Mouse (Mus musculus) CH12.LX (cell line): Measurements from ENCODE around the gene Agpat2. TPM values are rescaled to one million over a fixed set of nuclear protein-coding genes. Genes with fewer than 3 reads are reported as not detected.
A peak's percentile ranks its signal among the peaks of the same experiment; 100 is the strongest.

Experiments used
- DNase-seq: peaks from one replicate; pipeline ENCODE4 v3.0.0-alpha.2; 2013; ENCODE audit errors: extremely low read depth
- H3K27ac ChIP-seq: 2 replicates; pipeline ENCODE4 v1.5.1; 2012; ENCODE audit warnings: low read depth, mild to moderate bottlenecking, control low read depth, moderate library complexity; ENCODE audit not compliant: insufficient read depth
- H3K27me3 ChIP-seq: replicated peaks from 2 replicates; pipeline ENCODE3; 2012; ENCODE audit warnings: inconsistent platforms
- H3K36me3 ChIP-seq, 2 experiments: replicated peaks in 1 of 2; 2 replicates each; pipeline versions ENCODE3 to v1.6.1; 2012; ENCODE audit warnings: inconsistent platforms in 1 of 2, low read length in 1 of 2, mild to moderate bottlenecking in 1 of 2, mixed read lengths in 1 of 2, moderate library complexity in 1 of 2; ENCODE audit not compliant: control insufficient read depth in 1 of 2, insufficient read depth in 1 of 2
- H3K4me1 ChIP-seq, 2 experiments: 2 replicates each; pipeline ENCODE4 v1.6.1; 2012; ENCODE audit warnings: inconsistent platforms in 1 of 2, moderate library complexity in 1 of 2; ENCODE audit not compliant: insufficient read depth in 2 of 2, control insufficient read depth in 1 of 2
- H3K4me2 ChIP-seq: 2 replicates; pipeline ENCODE4 v1.6.1; 2012; ENCODE audit warnings: low read depth, mild to moderate bottlenecking, control low read depth; ENCODE audit not compliant: poor library complexity, insufficient read depth, severe bottlenecking
- H3K4me3 ChIP-seq, 3 experiments: fragments of 150-350 bp in 1 of 3; sonication (generic) in 1 of 3; replicated peaks in 1 of 3; 2 replicates each; pipeline versions ENCODE3 to v1.5.1; 2011 to 2012; ENCODE audit warnings: low read depth in 2 of 3, low read length in 2 of 3, mild to moderate bottlenecking in 2 of 3, moderate library complexity in 2 of 3, control low read depth in 1 of 3, improper control_type of control experiment in 1 of 3, inconsistent platforms in 1 of 3, mixed read lengths in 1 of 3; ENCODE audit not compliant: poor library complexity in 1 of 3
- H3K79me2 ChIP-seq: replicated peaks from 2 replicates; pipeline ENCODE4 v1.6.1; 2012; ENCODE audit warnings: mild to moderate bottlenecking, moderate library complexity; ENCODE audit not compliant: control insufficient read depth, poor library complexity, insufficient read depth, severe bottlenecking; ENCODE audit errors: extremely low read depth
- H3K9ac ChIP-seq: 2 replicates; pipeline ENCODE4 v1.6.1; 2012; ENCODE audit warnings: low read depth, mild to moderate bottlenecking, control low read depth, moderate library complexity; ENCODE audit not compliant: insufficient read depth
- H3K9me3 ChIP-seq: replicated peaks from 2 replicates; pipeline ENCODE3; 2012; ENCODE audit warnings: low read length, inconsistent platforms, mixed read lengths
- CTCF ChIP-seq, 2 experiments: IDR thresholded peaks in 1 of 2; conservative IDR thresholded peaks in 1 of 2; 2 replicates each; pipeline ENCODE4 v1.5.1; 2011 to 2012; ENCODE audit warnings: low read depth in 2 of 2, low read length in 2 of 2, improper control_type of control experiment in 1 of 2, inconsistent platforms in 1 of 2, mild to moderate bottlenecking in 1 of 2, moderate library complexity in 1 of 2
- EP300 ChIP-seq: IDR thresholded peaks from 2 replicates; pipeline ENCODE4 v1.6.1; 2011; ENCODE audit warnings: low read length, improper control_type of control experiment
- ETS1 ChIP-seq: conservative IDR thresholded peaks from 2 replicates; pipeline ENCODE4 v1.6.1; 2012; ENCODE audit warnings: low read depth, mild to moderate bottlenecking, inconsistent platforms, low read length, improper control_type of control experiment, moderate library complexity
- GABPA ChIP-seq: IDR thresholded peaks from 2 replicates; pipeline ENCODE4 v1.6.1; 2012; ENCODE audit warnings: low read depth, low read length, improper control_type of control experiment, inconsistent platforms; ENCODE audit not compliant: insufficient replicate concordance
- JUN ChIP-seq: IDR thresholded peaks from 2 replicates; pipeline ENCODE4 v1.6.1; 2011; ENCODE audit warnings: low read depth, mild to moderate bottlenecking, low read length, improper control_type of control experiment, moderate library complexity; ENCODE audit not compliant: insufficient read depth
- MAX ChIP-seq: IDR thresholded peaks from 2 replicates; pipeline ENCODE4 v1.6.1; 2011; ENCODE audit warnings: low read length, improper control_type of control experiment
- MXI1 ChIP-seq: IDR thresholded peaks from 2 replicates; pipeline ENCODE4 v1.6.1; 2011; ENCODE audit warnings: mild to moderate bottlenecking, low read depth, low read length, improper control_type of control experiment
- MYC ChIP-seq: IDR thresholded peaks from 2 replicates; pipeline ENCODE4 v1.6.1; 2011; ENCODE audit warnings: low read depth, mild to moderate bottlenecking, improper control_type of control experiment, low read length
- NELFE ChIP-seq: IDR thresholded peaks from 2 replicates; pipeline ENCODE4 v1.6.1; 2011; ENCODE audit warnings: low read depth, low read length, improper control_type of control experiment
- PAX5 ChIP-seq: IDR thresholded peaks from 2 replicates; pipeline ENCODE4 v1.6.1; 2012; ENCODE audit warnings: low read length, inconsistent platforms, mixed read lengths
- POLR2A ChIP-seq: IDR thresholded peaks from 2 replicates; pipeline ENCODE4 v1.6.1; 2011; ENCODE audit warnings: low read depth, mild to moderate bottlenecking, improper control_type of control experiment, low read length
- POLR2AphosphoS2 ChIP-seq: IDR thresholded peaks from 2 replicates; pipeline ENCODE4 v1.6.1; 2011; ENCODE audit warnings: low read depth, low read length, improper control_type of control experiment
- RAD21 ChIP-seq: IDR thresholded peaks from 2 replicates; pipeline ENCODE4 v1.6.1; 2011; ENCODE audit warnings: low read depth, mild to moderate bottlenecking, low read length, improper control_type of control experiment, moderate library complexity
- RCOR1 ChIP-seq: conservative IDR thresholded peaks from 2 replicates; pipeline ENCODE4 v1.6.1; 2012; ENCODE audit warnings: low read depth, mild to moderate bottlenecking, inconsistent platforms, low read length, improper control_type of control experiment
- SMC3 ChIP-seq: IDR thresholded peaks from 2 replicates; pipeline ENCODE4 v1.6.1; 2011; ENCODE audit warnings: low read depth, low read length, improper control_type of control experiment
- TBP ChIP-seq: conservative IDR thresholded peaks from 2 replicates; pipeline ENCODE4 v1.6.1; 2011; ENCODE audit warnings: low read depth, low read length, improper control_type of control experiment
- TCF12 ChIP-seq: IDR thresholded peaks from 2 replicates; pipeline ENCODE4 v1.6.1; 2014; ENCODE audit warnings: low read depth, mild to moderate bottlenecking, inconsistent platforms, low read length, improper control_type of control experiment
- USF1 ChIP-seq: IDR thresholded peaks from 2 replicates; pipeline ENCODE4 v1.6.1; 2014; ENCODE audit warnings: low read depth, mild to moderate bottlenecking, inconsistent platforms, low read length, improper control_type of control experiment
- dilution Hi-C: fragments of 300-500 bp; cut with MboI; formaldehyde crosslinking; loops from 2 replicates; pipeline ENCODE4 v1.14.3; 2020; ENCODE audit warnings: low sequenced_read_pairs; ENCODE audit not compliant: extremely low pct_unique_long_range_greater_than_20kb, extremely low pct_ligation_motif_present
- in situ Hi-C: fragments of 300-500 bp; cut with MboI; formaldehyde crosslinking; loops from 3 replicates; pipeline ENCODE4 v1.14.3; 2019; ENCODE audit warnings: low sequenced_read_pairs, low pct_ligation_motif_present, low pct_unique_long_range_greater_than_20kb, mixed read lengths
- polyA plus RNA-seq: library from polyadenylated mRNA; unstranded; fragments of >175 nt; gene quantifications from 2 replicates; pipeline ENCODE4 v1.2.1, GENCODE M21; 2012; ENCODE audit warnings: low read depth; ENCODE audit not compliant: insufficient read length
- total RNA-seq, 2 experiments: library from RNA; depleted of rRNA; stranded (reverse); fragments of 300-350 nt in 1 of 2; fragments of >200 nt in 1 of 2; gene quantifications; 2 replicates each; pipeline ENCODE4 v1.2.3; 2012 to 2014

Gene Agpat2
- total and polyA plus RNA-seq, 3 experiments: 8.6 to 14.2 (median 9.5) TPM

DNA sequence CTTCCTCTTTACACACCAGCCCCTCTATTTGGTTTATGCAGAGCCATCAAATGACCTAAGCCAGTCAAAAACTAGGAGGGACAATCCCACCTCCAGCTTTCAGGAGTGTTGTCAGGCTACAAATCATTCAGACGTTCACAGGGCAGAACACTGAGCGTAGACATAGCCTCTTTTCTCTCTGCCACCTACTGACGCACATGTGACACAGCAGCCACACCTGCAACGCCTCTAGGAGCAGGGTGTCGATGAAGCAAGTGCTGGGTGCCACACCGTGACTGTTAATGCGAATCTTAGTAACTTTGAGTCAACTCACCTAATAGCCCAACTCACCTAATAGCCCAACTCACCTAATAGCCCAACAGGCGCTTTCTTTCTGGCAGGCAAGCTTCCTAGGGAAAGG lies 34.9 kb upstream of the Agpat2 start:
- dilution Hi-C loops: no loop called here
- TF ChIP-seq MAX (peak; percentile 89), SMC3 (peak; percentile 45), JUN (no peak), MYC (peak; percentile 87), POLR2AphosphoS2 (peak; percentile 43; the same call in 1 of the 2 replicates), POLR2A (peak; percentile 58), TBP (peak; percentile 50; the same call in 1 of the 2 replicates), RAD21 (peak; percentile 7), EP300 (no peak), USF1 (0 out of 2 replicates have a peak, but pooled peaks have one; percentile 36), PAX5 (no peak), MXI1 (peak; percentile 79; the same call in 1 of the 2 replicates), NELFE (no peak), CTCF (conservative IDR thresholded peaks at IDR 0.05 in 1 of 2, IDR thresholded peaks at IDR 0.05 in 1 of 2; ENCODE audit: low read depth in 2 of 2, low read length in 2 of 2) (peak; percentile 22 to 66; a peak in 3 of 4 replicates), GABPA (no peak)
- TF ChIP-seq, all 38 proteins: peak for 10
- Histone ChIP-seq H3K4me1 (peaks cover 6 to 45% of the 10 kb centered on the region in 2 experiments), H3K9me3 (no peaks in the 10 kb centered on the region), H3K36me3 (peaks cover 38 to 49% of the 10 kb centered on the region in 2 experiments), H3K79me2 (peaks cover 29% of the 10 kb centered on the region), H3K9ac (peak overlapping the region; percentile 96), H3K4me2 (peak overlapping the region; percentile 92), H3K27ac (no peak overlapping the region), H3K27me3 (no peaks in the 10 kb centered on the region), H3K4me3 (peak overlapping the region; percentile 92 to 98 (median 96))
- peak; percentile 74 for DNase-seq
- in situ Hi-C loops: no loop called here

DNA sequence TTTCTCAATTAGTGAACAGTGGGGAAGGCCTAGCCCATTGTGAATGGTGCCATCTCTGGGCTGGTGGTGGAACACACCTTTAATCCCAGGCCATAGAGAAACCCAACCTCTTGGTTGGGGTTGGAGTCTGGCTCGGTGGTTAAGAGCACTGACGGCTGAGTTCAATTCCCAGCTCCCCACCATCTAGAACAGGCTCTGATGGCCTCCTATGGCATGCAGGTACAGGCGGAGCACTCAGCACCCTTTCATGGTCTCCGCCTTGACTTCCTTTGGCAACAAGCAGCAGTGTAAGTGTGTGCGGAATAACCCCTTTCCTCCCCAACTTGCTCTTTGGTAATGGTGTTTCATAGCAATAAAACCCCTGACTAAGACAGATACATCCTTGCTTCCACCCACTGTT lies 34.4 kb upstream of the Agpat2 start:
- Histone ChIP-seq H3K27me3 (no peaks in the 10 kb centered on the region), H3K4me2 (peak overlapping the region; percentile 92), H3K9ac (peak overlapping the region; percentile 96), H3K79me2 (peaks cover 29% of the 10 kb centered on the region), H3K36me3 (peaks cover 40 to 52% of the 10 kb centered on the region in 2 experiments), H3K9me3 (no peaks in the 10 kb centered on the region), H3K4me1 (peaks cover 6 to 46% of the 10 kb centered on the region in 2 experiments), H3K4me3 (peak overlapping the region; percentile 92 to 98 (median 96)), H3K27ac (no peak overlapping the region)
- no peak for DNase-seq
- in situ Hi-C loops: no loop called here
- 0 out of 2 replicates have a peak, but pooled peaks have one; percentile 33 for TF ChIP-seq POLR2AphosphoS2
- peak in 1 of 2 experiments; percentile 7; a peak in 1 of 4 replicates for TF ChIP-seq CTCF (conservative IDR thresholded peaks at IDR 0.05 in 1 of 2, IDR thresholded peaks at IDR 0.05 in 1 of 2; ENCODE audit: low read depth in 2 of 2, low read length in 2 of 2)
- TF ChIP-seq ETS1: no peak
- TF ChIP-seq RCOR1: no peak
- TF ChIP-seq NELFE: 0 out of 2 replicates have a peak, but pooled peaks have one; percentile 8
- TF ChIP-seq TCF12: no peak
- dilution Hi-C loops: no loop called here
